Mouse (Mus musculus): ENCODE results near the gene Ing5.
A peak's percentile ranks its signal among the peaks of the same experiment; 100 is the strongest.
"Not testable (repeated sequence)": the region's sequence is repeated elsewhere in the genome, so short reads cannot be mapped to it uniquely, and the experiment has no call there.

The Ing5 gene

GRCm38 (mm10) chr1:93803556-93804507 lies at the start of gene Ing5:
TSS of gene Ing5 (plus strand) at chr1:93803965.
- DNase-seq (ENCODE audit: low spot score in 2 of 2), result peak; percentile 99

DNA sequence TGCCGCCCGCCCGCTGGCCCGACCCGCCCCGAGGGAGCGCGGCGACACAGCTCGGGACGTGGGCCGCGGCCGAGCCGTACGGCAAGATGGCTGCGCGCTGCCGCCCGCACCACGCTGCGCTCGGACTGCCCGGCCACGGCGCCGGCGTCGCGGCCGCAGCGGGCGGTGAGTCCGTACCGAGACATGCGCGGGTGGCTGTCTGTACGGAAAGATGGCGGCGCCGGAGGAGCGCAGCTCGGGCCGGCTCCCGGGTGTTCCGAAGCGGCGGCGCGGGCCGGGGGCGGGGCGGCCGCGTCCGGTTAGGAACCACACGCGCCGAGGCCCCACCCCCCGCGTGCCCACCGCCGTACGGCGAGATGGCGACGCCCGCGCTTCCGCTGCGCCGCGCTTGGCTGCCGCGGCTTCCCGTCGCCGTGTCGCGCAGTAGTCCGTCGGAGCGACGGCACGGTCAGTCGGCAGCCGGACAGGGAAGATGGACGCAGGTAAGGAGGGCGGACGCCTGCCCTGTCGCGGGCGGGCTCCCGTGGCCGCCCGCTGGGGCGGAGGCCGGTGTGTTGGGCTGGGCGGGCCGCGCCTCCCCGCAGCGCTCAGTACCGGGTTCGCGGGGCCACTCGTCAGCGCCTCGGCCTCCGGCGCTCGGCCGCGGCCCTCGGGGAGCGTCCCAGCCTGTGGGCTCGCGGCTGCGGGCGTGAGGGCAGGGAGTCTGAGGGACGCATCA lies 49.0 kb upstream of the Ing5 start, which contains the start of gene Thap4:
Gene Thap4 (minus strand): TSS at position 292 of the 718 bp plus-strand sequence.
- DNase-seq (ENCODE audit: low spot score in 2 of 2), result peak; percentile 75 to 81

GRCm38 (mm10) chr1:93755291-93755610 lies 48.5 kb upstream of the Ing5 start:
- no peak for DNase-seq (ENCODE audit: low spot score in 2 of 2)

DNA sequence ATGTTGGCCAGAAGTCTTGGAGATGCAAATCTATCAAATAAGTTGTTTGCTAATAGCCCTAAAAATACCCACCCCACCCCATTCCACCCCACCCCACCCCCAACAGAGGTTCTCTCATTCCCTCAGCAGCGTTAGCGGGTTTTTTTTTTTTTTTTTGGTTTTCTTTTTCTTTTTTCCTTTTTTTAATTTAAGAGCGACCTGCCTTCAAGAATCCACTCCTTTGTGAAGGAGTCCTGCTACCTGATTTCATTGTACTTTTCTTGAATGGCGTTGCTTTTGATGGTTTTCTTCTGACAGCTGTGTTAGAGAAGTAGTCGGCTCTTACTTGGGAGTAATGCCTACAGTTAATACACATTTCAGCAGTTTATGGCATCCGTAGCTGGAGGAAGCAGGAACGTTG lies 48.1 kb upstream of the Ing5 start:
- DNase-seq (ENCODE audit: low spot score in 2 of 2), result no peak

GRCm38 (mm10) chr1:93756154-93756553 lies 47.6 kb upstream of the Ing5 start:
- no peak for DNase-seq (ENCODE audit: low spot score in 2 of 2)

DNA sequence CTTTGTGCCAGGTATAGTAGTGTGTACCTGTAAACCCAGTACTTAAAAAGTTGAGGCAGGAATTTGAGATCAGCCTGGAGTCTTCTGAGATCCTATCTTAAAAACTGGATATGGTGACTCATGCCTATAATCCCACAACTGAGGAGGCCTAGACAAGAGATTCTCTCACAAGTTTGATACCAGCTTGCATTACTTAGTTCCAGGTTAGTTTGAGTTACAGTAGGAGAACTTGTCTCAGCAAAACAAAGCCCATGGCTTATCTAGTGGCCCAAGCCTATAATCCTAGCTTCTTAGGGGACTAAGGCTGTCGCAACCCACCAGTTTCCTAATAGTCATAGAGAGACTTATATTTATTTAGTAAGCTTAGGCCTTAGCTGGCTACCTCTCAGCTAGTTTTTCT lies 43.7 kb upstream of the Ing5 start:
- no peak for DNase-seq (ENCODE audit: low spot score in 2 of 2)

DNA sequence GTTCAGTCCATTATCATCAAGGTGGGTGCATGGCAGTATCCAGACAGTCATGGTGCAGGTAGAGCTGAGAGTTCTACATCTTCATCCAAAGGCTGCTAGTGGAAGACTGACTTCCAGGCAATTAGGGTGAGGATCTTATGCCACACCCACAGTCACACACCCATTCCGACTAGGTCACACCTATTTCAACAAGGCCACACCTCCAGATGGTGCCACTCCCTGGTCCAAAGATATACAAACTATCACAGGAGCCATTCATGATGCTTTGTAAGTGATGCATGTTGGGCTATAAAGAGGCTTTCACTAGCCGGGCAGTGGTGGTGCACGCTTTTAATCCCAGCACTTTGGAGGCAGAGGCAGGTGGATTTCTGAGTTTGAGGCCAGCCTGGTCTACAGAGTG lies 40.2 kb upstream of the Ing5 start:
- not testable (repeated sequence) for DNase-seq (ENCODE audit: low spot score in 2 of 2)

- DNase-seq (ENCODE audit: low spot score in 2 of 2), result no peak
Observed at GRCm38 (mm10) chr1:93764871-93765591, 38.7 kb upstream of the Ing5 start.

- no peak for DNase-seq (ENCODE audit: low spot score in 2 of 2)
Observed at GRCm38 (mm10) chr1:93767600-93767999, 36.2 kb upstream of the Ing5 start.

- no peak for DNase-seq (ENCODE audit: low spot score in 2 of 2)
Observed at GRCm38 (mm10) chr1:93769901-93770300, 33.9 kb upstream of the Ing5 start.

- DNase-seq (ENCODE audit: low spot score in 2 of 2), result no peak
Observed at GRCm38 (mm10) chr1:93776686-93777085, 27.1 kb upstream of the Ing5 start.

DNA sequence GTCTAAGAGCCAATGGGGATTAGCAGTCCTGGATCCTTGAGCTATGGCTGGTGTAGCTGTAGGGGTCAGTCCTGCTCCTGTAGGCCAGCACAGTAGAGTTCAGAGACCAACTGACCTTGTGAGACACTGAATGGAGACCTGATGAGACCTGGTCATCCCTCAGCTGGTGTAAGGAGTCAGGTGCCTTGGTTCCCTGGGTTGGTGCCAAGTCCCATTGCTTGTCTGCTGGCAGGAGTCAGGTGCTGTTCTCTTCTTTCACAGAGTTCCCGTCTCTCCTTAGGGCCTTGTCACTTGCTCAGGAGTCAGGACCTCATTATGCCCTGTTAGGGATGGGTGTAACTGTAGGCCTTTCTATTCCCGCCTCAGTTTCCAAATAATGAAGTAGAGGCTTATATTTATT lies 16.9 kb upstream of the Ing5 start:
- DNase-seq (ENCODE audit: low spot score in 2 of 2), result no peak

DNA sequence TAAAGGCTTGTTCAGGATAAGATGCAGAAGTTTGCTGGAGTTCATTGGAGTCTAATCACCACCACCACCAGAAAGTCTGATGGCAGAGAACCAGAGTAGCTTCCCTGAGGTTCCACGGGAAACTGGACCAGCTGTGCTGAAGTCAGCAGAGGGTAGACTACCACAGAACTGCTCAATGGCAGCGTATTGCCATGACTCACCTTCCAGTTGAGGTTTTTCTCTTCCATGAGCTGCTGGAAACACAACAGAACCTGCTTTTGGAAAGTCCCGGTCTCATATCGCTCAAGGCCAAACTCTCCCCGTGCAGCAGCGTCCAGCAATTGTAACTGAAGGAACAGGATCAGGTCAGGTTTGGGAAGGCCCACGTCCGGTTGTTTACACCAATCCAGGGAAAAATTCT lies 9.2 kb upstream of the Ing5 start:
- DNase-seq (ENCODE audit: low spot score in 2 of 2), result no peak

GRCm38 (mm10) chr1:93795886-93796285 lies 7.9 kb upstream of the Ing5 start:
- DNase-seq (ENCODE audit: low spot score in 2 of 2), result no peak

- DNase-seq (ENCODE audit: low spot score in 2 of 2), result no peak
Observed at GRCm38 (mm10) chr1:93800670-93801503, 2.9 kb upstream of the Ing5 start.

GRCm38 (mm10) chr1:93801741-93802238 lies 2.0 kb upstream of the Ing5 start, which contains the start of gene Dtymk:
TSS of gene Dtymk (minus strand) at chr1:93801934.
- peak; percentile 86 to 88 for DNase-seq (ENCODE audit: low spot score in 2 of 2)

DNA sequence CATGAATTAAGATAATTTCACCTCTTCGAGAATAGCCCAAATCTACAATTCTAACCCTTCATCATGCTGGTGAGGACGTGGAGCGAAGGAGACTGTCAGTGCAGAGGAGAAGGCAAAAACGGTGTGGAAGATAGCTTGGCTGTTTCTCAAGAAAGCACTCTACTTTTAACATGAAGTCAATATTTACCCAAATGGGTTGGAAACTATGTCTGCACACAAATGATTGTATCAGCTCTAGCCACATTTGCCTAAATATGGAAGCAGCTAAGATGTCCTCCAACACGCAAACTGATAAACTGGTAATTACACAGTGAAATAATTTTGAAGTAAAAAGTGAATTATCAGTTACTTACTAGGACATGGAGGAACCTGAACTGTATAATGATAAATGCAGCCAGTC lies 994 bp upstream of the Ing5 start:
- no peak for DNase-seq (ENCODE audit: low spot score in 2 of 2)

DNA sequence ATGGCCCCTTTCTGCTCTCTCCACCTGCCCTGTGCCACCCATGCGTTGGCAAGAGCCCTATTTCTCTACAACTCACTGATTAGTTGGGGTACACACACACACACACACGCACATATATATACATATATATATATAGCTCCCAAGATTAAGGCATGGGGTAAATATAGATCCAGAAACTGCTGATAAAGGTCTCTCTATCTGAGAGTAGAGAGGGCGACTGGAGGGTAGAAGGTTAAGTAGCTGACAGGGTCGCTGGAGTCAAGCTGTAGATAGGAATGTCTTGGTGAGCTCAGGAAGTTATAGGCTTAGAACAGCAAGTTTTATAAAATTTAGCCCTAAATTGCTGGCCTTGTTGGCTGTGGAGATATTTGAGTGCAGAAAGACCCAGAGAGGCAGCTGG lies 1.1 kb downstream of the Ing5 start:
- no peak for DNase-seq (ENCODE audit: low spot score in 2 of 2)

DNA sequence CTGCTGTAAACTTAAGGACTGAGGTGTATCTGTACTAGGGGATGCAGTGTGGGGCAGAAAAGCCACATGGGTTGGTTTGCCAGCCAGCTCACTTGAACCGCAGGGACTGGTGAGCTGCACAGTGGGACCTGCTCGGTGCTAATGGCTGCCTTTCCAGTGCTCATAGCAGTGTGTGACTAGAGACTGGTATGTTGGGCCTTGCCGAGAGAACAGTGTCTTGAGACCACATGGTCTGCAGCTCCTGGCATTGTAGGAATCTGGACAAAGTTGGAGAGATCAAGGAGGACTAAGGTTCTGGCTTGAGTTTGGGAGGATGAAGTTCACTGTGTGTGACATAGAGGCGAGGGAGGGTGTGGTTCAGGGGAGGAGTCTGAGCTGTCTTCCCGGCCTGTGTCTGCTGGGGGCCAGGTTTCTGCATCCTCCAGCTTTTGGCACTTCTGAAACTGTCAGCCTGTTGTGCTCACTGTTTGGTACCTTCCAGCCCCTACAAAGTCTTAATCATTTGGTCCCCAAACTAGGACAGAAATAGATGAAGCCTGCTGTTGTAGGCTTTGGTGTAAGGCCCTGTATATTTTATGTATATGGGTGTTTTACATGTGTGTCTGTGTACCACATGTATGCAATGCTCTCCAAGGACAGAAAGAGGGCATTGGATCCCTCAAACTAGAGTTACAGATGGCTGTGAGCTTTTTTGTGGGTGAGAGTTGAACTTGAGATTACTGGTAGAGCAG lies 1.6 kb downstream of the Ing5 start:
- peak in 1 of 2 experiments; percentile 3 for DNase-seq (ENCODE audit: low spot score in 2 of 2)

- DNase-seq (ENCODE audit: low spot score in 2 of 2), result no peak
Observed at GRCm38 (mm10) chr1:93808871-93809270, 5.1 kb downstream of the Ing5 start.

Data from natural killer cell, adult 2 months (primary cell).